Mouse (Mus musculus) brain, adult 2 months (tissue): ENCODE results near the gene Rapgef3.

ENCODE experiments used
- DNase-seq: peaks from one replicate; pipeline ENCODE4 v3.0.0; 2011; ENCODE audit warnings: low read depth, low spot score

Gene Rapgef3

DNA sequence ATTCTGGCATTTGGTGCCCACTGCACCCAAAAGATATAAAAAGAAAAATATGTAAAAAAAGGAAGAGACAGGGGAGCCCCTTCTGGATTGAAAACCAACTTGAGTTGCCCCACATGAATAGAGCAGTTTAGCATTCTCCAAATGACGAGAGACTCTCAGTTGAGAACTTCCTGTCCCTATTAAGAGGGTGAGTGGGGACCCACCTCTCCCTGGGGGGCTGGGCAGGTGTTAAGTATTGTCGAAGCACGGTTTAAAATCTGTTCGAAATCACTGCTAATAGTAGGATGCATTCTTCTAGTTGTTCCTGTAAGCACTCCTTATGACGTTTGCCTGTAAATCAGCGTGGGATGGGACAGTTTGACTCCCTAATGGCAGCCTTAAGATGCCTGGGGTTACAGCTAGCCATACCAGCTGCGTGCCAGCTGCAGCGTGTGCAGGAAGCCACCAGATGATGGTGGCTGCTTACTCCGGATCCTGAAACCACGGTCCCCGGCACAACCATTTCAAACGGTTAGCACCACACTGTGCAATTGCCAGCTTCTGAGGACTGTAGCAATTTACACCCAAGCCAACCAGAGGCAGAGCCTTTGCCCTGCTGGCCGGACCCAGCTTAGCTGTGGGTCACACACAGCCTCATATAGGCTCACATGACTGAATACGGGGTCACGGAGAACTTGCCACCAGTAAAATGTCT, 46.6 kb downstream of the Rapgef3 start:
- DNase-seq = peak; percentile 30

GRCm38 (mm10) chr15:97720026-97720675, 47.6 kb downstream of the Rapgef3 start:
- no peak for DNase-seq

DNA sequence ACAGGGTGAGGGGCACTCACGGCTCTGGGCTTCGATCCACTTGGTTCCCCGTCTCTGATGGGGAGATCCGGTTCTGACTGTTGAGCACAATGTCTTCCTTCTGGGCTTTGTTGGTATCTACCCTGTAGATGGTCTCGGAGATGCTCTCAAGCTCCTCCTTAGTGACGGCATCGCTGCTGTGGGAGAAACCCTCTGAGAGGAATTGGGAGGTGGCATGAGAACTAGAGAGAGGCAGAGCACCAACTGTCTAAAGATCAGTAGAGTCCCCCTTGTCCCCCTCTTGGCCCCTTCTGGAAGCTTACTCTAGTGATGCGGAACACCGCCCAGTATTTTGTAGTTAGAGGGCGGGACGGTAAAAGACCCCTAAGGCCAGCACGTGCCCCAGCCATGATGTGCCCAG, 48.3 kb downstream of the Rapgef3 start:
- no peak for DNase-seq

DNA sequence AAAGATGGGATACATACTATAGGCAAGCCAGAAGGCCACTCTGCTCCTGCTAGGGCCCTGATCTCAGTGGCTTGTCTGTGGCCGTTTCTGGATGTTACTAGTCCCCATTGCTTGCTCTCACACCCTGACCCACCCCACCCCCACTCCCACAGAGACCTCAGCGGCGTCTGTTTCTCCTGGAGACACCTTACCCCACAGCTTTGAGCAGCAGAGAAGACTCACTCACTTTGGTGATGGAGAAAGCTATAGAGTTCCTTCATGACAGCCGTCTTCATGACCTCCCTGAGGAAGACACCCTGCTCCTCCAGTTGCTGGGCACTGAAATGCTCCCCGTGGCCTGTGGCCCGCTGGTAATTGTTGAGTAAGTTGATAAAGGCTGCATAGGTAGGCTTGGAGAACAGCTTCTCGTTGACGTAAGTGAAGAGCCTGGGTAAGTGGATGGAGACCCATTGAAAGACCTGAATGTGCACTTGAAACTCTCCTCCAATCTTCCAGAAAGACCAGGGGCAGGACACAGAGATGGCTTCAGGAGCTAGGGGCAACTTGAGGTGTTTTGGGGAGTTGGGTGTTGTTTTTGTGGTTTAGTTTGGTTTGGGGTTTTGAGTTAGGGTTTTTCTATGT, 49.1 kb downstream of the Rapgef3 start:
- no peak for DNase-seq

GRCm38 (mm10) chr15:97717861-97718534, 49.8 kb downstream of the Rapgef3 start:
- peak; percentile 84 for DNase-seq

- no peak for DNase-seq
Measured at GRCm38 (mm10) chr15:97716782-97717181, 51.0 kb downstream of the Rapgef3 start.

- DNase-seq = no peak
Measured at GRCm38 (mm10) chr15:97715734-97716133, 52.0 kb downstream of the Rapgef3 start.

DNA sequence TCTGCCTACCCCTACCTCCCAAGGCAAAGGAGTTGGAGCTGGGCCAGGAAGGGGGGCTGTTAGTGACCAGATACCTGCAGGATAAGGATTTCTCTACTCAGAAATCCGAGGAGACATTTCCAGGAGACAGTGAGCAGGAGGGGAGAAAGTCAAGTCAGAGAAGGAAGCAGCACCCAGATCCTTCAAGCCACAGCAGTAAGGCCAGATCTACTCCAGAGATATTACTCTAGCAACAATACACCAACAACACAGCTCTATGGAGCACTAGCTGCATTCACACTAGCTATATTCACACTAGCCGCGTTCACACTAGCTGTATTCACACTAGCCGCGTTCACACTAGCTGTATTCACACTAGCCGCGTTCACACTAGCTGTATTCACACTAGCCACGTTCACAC, 52.7 kb downstream of the Rapgef3 start:
- DNase-seq = no peak

DNA sequence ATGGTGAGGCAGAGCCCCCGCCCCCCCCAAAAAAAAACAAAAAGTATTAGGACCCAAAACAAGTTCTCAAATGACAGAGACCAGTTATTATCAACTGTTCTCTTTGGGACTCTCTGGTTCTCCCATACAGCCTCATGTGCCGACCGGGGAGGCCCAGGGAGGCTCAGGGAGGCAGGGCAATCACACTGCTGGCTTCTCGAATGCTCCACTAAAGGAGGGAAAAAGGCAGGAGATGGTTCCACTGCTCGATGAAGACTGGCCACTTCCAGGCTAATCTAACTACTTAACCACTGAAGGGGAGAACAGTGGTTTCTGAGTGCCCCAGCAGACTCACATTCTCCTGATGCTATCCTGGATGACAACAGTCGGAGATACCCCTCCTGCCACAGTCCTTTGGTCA, 55.2 kb downstream of the Rapgef3 start:
- DNase-seq = no peak

DNA sequence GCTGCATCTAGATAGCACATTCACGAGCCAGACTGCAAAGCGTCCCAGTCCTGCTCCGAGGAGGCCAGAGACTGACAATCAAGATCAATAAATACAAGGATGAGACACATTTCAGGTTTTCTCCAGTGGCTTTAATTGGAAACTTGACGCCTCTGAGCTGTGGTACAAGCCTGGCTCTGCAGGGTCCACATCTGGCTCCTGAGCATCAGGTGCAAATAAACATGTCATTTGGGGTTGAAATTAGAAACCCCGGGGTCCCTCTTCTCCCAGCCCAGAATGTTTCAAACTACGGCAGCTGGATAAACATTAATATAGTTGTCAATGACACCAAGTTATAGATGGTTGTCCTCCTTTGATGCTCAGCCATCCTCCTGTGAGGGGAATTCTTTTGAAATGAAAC, 56.9 kb downstream of the Rapgef3 start:
- DNase-seq = no peak

GRCm38 (mm10) chr15:97705211-97706050, 62.3 kb downstream of the Rapgef3 start, which contains the start of gene Rpap3:
Gene Rpap3 (minus strand): TSS chr15:97705825.
- peak; percentile 93 for DNase-seq

GRCm38 (mm10) chr15:97696616-97697015, 71.2 kb downstream of the Rapgef3 start:
- no peak for DNase-seq
